Mouse (Mus musculus) CH12.LX (cell line): ENCODE data around the gene Rnf32. TPM values are rescaled to one million over a fixed set of nuclear protein-coding genes. Genes with fewer than 3 reads are reported as not detected.

ENCODE experiments used
- DNase-seq: peaks from one replicate; pipeline ENCODE4 v3.0.0-alpha.2; 2013; ENCODE audit errors: extremely low read depth
- H3K27ac ChIP-seq: 2 replicates; pipeline ENCODE4 v1.5.1; 2012; ENCODE audit warnings: low read depth, mild to moderate bottlenecking, control low read depth, moderate library complexity; ENCODE audit not compliant: insufficient read depth
- H3K27me3 ChIP-seq: replicated peaks from 2 replicates; pipeline ENCODE3; 2012; ENCODE audit warnings: inconsistent platforms
- H3K36me3 ChIP-seq, 2 experiments: replicated peaks in 1 of 2; 2 replicates each; pipeline versions ENCODE3 to v1.6.1; 2012; ENCODE audit warnings: inconsistent platforms in 1 of 2, low read length in 1 of 2, mild to moderate bottlenecking in 1 of 2, mixed read lengths in 1 of 2, moderate library complexity in 1 of 2; ENCODE audit not compliant: control insufficient read depth in 1 of 2, insufficient read depth in 1 of 2
- H3K4me1 ChIP-seq, 2 experiments: 2 replicates each; pipeline ENCODE4 v1.6.1; 2012; ENCODE audit warnings: inconsistent platforms in 1 of 2, moderate library complexity in 1 of 2; ENCODE audit not compliant: insufficient read depth in 2 of 2, control insufficient read depth in 1 of 2
- H3K4me2 ChIP-seq: 2 replicates; pipeline ENCODE4 v1.6.1; 2012; ENCODE audit warnings: low read depth, mild to moderate bottlenecking, control low read depth; ENCODE audit not compliant: poor library complexity, insufficient read depth, severe bottlenecking
- H3K4me3 ChIP-seq, 3 experiments: fragments of 150-350 bp in 1 of 3; sonication (generic) in 1 of 3; replicated peaks in 1 of 3; 2 replicates each; pipeline versions ENCODE3 to v1.5.1; 2011 to 2012; ENCODE audit warnings: low read depth in 2 of 3, low read length in 2 of 3, mild to moderate bottlenecking in 2 of 3, moderate library complexity in 2 of 3, control low read depth in 1 of 3, improper control_type of control experiment in 1 of 3, inconsistent platforms in 1 of 3, mixed read lengths in 1 of 3; ENCODE audit not compliant: poor library complexity in 1 of 3
- H3K79me2 ChIP-seq: replicated peaks from 2 replicates; pipeline ENCODE4 v1.6.1; 2012; ENCODE audit warnings: mild to moderate bottlenecking, moderate library complexity; ENCODE audit not compliant: control insufficient read depth, poor library complexity, insufficient read depth, severe bottlenecking; ENCODE audit errors: extremely low read depth
- H3K9ac ChIP-seq: 2 replicates; pipeline ENCODE4 v1.6.1; 2012; ENCODE audit warnings: low read depth, mild to moderate bottlenecking, control low read depth, moderate library complexity; ENCODE audit not compliant: insufficient read depth
- H3K9me3 ChIP-seq: replicated peaks from 2 replicates; pipeline ENCODE3; 2012; ENCODE audit warnings: low read length, inconsistent platforms, mixed read lengths
- CHD1 ChIP-seq: IDR thresholded peaks from 2 replicates; pipeline ENCODE4 v1.6.1; 2012; ENCODE audit warnings: low read depth, low read length, improper control_type of control experiment, inconsistent platforms
- CHD2 ChIP-seq: IDR thresholded peaks from 2 replicates; pipeline ENCODE4 v1.6.1; 2011; ENCODE audit warnings: low read length, improper control_type of control experiment
- E2F4 ChIP-seq: IDR thresholded peaks from 2 replicates; pipeline ENCODE4 v1.6.1; 2011; ENCODE audit warnings: low read depth, low read length, improper control_type of control experiment; ENCODE audit not compliant: insufficient replicate concordance
- ELF1 ChIP-seq: IDR thresholded peaks from 2 replicates; pipeline ENCODE4 v1.6.1; 2014; ENCODE audit warnings: low read depth, mild to moderate bottlenecking, inconsistent platforms, low read length, improper control_type of control experiment
- ETS1 ChIP-seq: conservative IDR thresholded peaks from 2 replicates; pipeline ENCODE4 v1.6.1; 2012; ENCODE audit warnings: low read depth, mild to moderate bottlenecking, inconsistent platforms, low read length, improper control_type of control experiment, moderate library complexity
- GABPA ChIP-seq: IDR thresholded peaks from 2 replicates; pipeline ENCODE4 v1.6.1; 2012; ENCODE audit warnings: low read depth, low read length, improper control_type of control experiment, inconsistent platforms; ENCODE audit not compliant: insufficient replicate concordance
- HCFC1 ChIP-seq: IDR thresholded peaks from 2 replicates; pipeline ENCODE4 v1.6.1; 2012; ENCODE audit warnings: low read depth, mild to moderate bottlenecking, inconsistent platforms, low read length, improper control_type of control experiment
- IRF4 ChIP-seq: IDR thresholded peaks from 2 replicates; pipeline ENCODE4 v1.6.1; 2014; ENCODE audit warnings: low read depth, mild to moderate bottlenecking, inconsistent platforms, low read length, improper control_type of control experiment
- JUND ChIP-seq: conservative IDR thresholded peaks from 2 replicates; pipeline ENCODE4 v1.6.1; 2011; ENCODE audit warnings: low read depth, low read length, improper control_type of control experiment
- KAT2A ChIP-seq: IDR thresholded peaks from 2 replicates; pipeline ENCODE4 v1.6.1; 2012; ENCODE audit warnings: low read length, improper control_type of control experiment, inconsistent platforms; ENCODE audit not compliant: insufficient replicate concordance
- MAZ ChIP-seq: IDR thresholded peaks from 2 replicates; pipeline ENCODE4 v1.6.1; 2012; ENCODE audit warnings: low read depth, mild to moderate bottlenecking, inconsistent platforms, low read length, improper control_type of control experiment, moderate library complexity
- MEF2A ChIP-seq: IDR thresholded peaks from 2 replicates; pipeline ENCODE4 v1.6.1; 2014; ENCODE audit warnings: low read depth, mild to moderate bottlenecking, inconsistent platforms, low read length, improper control_type of control experiment, borderline replicate concordance
- NELFE ChIP-seq: IDR thresholded peaks from 2 replicates; pipeline ENCODE4 v1.6.1; 2011; ENCODE audit warnings: low read depth, low read length, improper control_type of control experiment
- NRF1 ChIP-seq: IDR thresholded peaks from 2 replicates; pipeline ENCODE4 v1.6.1; 2014; ENCODE audit warnings: low read depth, mild to moderate bottlenecking, inconsistent platforms, low read length, improper control_type of control experiment, moderate library complexity
- PAX5 ChIP-seq: IDR thresholded peaks from 2 replicates; pipeline ENCODE4 v1.6.1; 2012; ENCODE audit warnings: low read length, inconsistent platforms, mixed read lengths
- POLR2A ChIP-seq: IDR thresholded peaks from 2 replicates; pipeline ENCODE4 v1.6.1; 2011; ENCODE audit warnings: low read depth, mild to moderate bottlenecking, improper control_type of control experiment, low read length
- RAD21 ChIP-seq: IDR thresholded peaks from 2 replicates; pipeline ENCODE4 v1.6.1; 2011; ENCODE audit warnings: low read depth, mild to moderate bottlenecking, low read length, improper control_type of control experiment, moderate library complexity
- RCOR1 ChIP-seq: conservative IDR thresholded peaks from 2 replicates; pipeline ENCODE4 v1.6.1; 2012; ENCODE audit warnings: low read depth, mild to moderate bottlenecking, inconsistent platforms, low read length, improper control_type of control experiment
- TBP ChIP-seq: conservative IDR thresholded peaks from 2 replicates; pipeline ENCODE4 v1.6.1; 2011; ENCODE audit warnings: low read depth, low read length, improper control_type of control experiment
- TCF12 ChIP-seq: IDR thresholded peaks from 2 replicates; pipeline ENCODE4 v1.6.1; 2014; ENCODE audit warnings: low read depth, mild to moderate bottlenecking, inconsistent platforms, low read length, improper control_type of control experiment
- UBTF ChIP-seq: IDR thresholded peaks from 2 replicates; pipeline ENCODE4 v1.6.1; 2012; ENCODE audit warnings: low read depth, mild to moderate bottlenecking, inconsistent platforms, low read length, improper control_type of control experiment, moderate library complexity
- USF2 ChIP-seq: conservative IDR thresholded peaks from 2 replicates; pipeline ENCODE4 v1.6.1; 2011; ENCODE audit warnings: low read depth, low read length, improper control_type of control experiment
- ZNF384 ChIP-seq: IDR thresholded peaks from 2 replicates; pipeline ENCODE4 v1.6.1; 2012; ENCODE audit warnings: low read depth, low read length, improper control_type of control experiment, inconsistent platforms
- dilution Hi-C: fragments of 300-500 bp; cut with MboI; formaldehyde crosslinking; loops from 2 replicates; pipeline ENCODE4 v1.14.3; 2020; ENCODE audit warnings: low sequenced_read_pairs; ENCODE audit not compliant: extremely low pct_unique_long_range_greater_than_20kb, extremely low pct_ligation_motif_present
- in situ Hi-C: fragments of 300-500 bp; cut with MboI; formaldehyde crosslinking; loops from 3 replicates; pipeline ENCODE4 v1.14.3; 2019; ENCODE audit warnings: low sequenced_read_pairs, low pct_ligation_motif_present, low pct_unique_long_range_greater_than_20kb, mixed read lengths
- polyA plus RNA-seq: library from polyadenylated mRNA; unstranded; fragments of >175 nt; gene quantifications from 2 replicates; pipeline ENCODE4 v1.2.1, GENCODE M21; 2012; ENCODE audit warnings: low read depth; ENCODE audit not compliant: insufficient read length
- total RNA-seq, 2 experiments: library from RNA; depleted of rRNA; stranded (reverse); fragments of 300-350 nt in 1 of 2; fragments of >200 nt in 1 of 2; gene quantifications; 2 replicates each; pipeline ENCODE4 v1.2.3; 2012 to 2014

Rnf32 gene
- total and polyA plus RNA-seq, 3 experiments, result not detected

DNA sequence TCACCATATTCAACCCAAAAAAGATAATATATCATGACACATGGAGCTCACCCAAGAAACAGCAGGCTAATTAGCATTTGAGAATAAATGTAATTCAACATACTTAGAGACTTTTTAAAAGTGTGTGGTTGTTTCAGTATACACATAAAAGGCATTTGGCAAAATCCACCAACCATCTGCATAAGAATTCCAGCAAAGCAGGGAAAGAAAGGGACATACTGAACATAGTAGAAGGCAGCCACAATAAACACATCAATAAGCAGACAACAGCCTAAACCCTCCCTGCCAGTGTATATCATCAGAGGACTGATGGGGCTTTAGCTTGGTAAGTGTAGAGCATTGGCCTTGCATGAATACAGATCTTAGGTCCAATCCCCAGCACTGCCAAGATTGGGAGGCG lies 49.0 kb downstream of the Rnf32 start:
- no peak for DNase-seq
- no peaks in the 10 kb centered on the region for H3K4me1 ChIP-seq
- H3K4me2 ChIP-seq, result no peak overlapping the region
- H3K9ac ChIP-seq, result no peak overlapping the region
- no peaks in the 10 kb centered on the region for H3K27me3 ChIP-seq
- no peaks in the 10 kb centered on the region for H3K9me3 ChIP-seq
- TF ChIP-seq MEF2A (no peak), E2F4 (no peak), NELFE (no peak), TCF12 (no peak), GABPA (no peak), IRF4 (no peak), UBTF (no peak), TBP (no peak), ZNF384 (no peak)
- H3K79me2 ChIP-seq, result no peaks in the 10 kb centered on the region
- H3K4me3 ChIP-seq, result no peak overlapping the region
- H3K27ac ChIP-seq, result no peak overlapping the region
- dilution Hi-C loops (no loop called here), in situ Hi-C loops (no loop called here)
- no peaks in the 10 kb centered on the region for H3K36me3 ChIP-seq

DNA sequence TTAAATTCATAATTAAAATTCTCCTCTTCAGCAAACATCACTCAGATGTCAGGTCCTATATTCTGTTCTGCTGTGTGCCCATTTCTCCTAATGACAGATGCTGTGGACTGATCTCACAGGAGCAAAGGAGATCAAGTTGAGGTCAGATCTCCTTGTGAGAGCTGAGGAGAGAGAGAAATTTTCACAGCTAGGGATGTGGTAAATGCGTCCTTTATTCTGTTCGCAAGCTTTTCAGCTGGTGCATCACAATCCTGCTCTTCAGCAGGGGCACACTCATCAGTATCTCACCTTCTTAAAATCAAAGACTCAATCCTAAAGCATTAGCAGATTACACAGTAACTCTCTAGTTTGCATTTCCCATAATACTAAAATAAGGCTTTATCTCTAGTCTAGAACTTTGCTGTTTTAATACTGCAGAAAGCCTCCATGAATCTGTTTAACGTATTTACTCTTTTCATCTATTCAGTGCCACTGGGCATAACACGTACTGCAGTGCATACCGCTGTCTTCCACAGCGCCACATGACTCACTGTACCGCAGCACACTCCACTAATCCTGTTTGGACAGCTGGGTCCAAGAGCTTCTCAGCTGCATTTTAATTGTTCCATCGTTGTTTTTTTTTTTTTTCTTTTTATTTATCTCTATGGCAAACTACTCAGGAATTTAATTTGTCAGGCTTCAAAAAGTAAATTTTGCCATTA lies 55.2 kb downstream of the Rnf32 start:
- Histone ChIP-seq H3K4me3 (no peak overlapping the region), H3K4me1 (no peaks in the 10 kb centered on the region), H3K9ac (no peak overlapping the region), H3K27me3 (no peaks in the 10 kb centered on the region), H3K9me3 (no peaks in the 10 kb centered on the region), H3K79me2 (no peaks in the 10 kb centered on the region), H3K36me3 (no peaks in the 10 kb centered on the region), H3K27ac (no peak overlapping the region), H3K4me2 (no peak overlapping the region)
- DNase-seq, result no peak
- dilution Hi-C loops (no loop called here), in situ Hi-C loops (no loop called here)
- TF ChIP-seq CHD1 (no peak), ELF1 (no peak), NRF1 (no peak), JUND (no peak), TCF12 (no peak), E2F4 (no peak), ETS1 (no peak), CHD2 (no peak), IRF4 (no peak), PAX5 (no peak), TBP (no peak), MAZ (no peak), RAD21 (no peak), HCFC1 (no peak), KAT2A (no peak), NELFE (no peak), USF2 (no peak), RCOR1 (no peak), POLR2A (no peak)
